Mouse (Mus musculus) liver, embryonic 14.5 days (tissue): ENCODE measurements at regions not wholly inside any gene's neighbourhood (a gene's known extent, or its start where the extent isn't known, plus 50 kb on each side); places are given as distances from the start of the nearest gene placed in this dataset.

Experiments used
- CTCF ChIP-seq: IDR thresholded peaks from 2 replicates; pipeline ENCODE4 v1.5.1; 2016; ENCODE audit warnings: antibody characterized with exemption, low read depth, control low read depth
- EP300 ChIP-seq: IDR thresholded peaks from 2 replicates; pipeline ENCODE4 v1.6.1; 2016; ENCODE audit warnings: antibody characterized with exemption, low read depth

DNA sequence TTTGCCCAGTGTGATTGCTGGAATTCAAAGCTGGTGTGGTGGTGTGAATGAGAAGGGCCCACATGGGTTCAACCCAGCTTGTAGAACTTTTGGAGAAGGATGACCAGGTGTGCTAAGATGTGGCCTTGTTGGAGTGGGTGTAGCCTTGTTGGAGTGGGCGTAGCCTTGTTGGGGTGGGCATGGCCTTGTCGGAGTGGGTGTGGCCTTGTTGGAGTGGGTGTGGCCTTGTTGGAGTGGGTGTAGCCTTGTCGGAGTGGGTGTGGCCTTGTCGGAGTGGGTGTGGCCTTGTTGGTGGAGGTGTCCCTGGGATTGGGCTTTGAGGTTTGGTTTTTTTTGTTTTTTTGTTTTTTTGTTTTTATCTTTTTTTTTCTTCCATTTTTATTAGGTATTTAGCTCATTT is 55.6 kb upstream of the Fam13c start:
- TF ChIP-seq CTCF (no peak), EP300 (no peak)
